Mouse (Mus musculus) retina, postnatal 7 days (tissue): ENCODE measurements around the gene Wdr59.
A peak's percentile ranks its signal among the peaks of the same experiment; 100 is the strongest.
"Not testable (repeated sequence)": the region's sequence is repeated elsewhere in the genome, so short reads cannot be mapped to it uniquely, and the experiment has no call there.

Experiments
- DNase-seq: peaks from one replicate; pipeline ENCODE4 v3.0.0-alpha.2; 2012; ENCODE audit warnings: low read depth, low spot score

Wdr59 gene

GRCm38 (mm10) chr8:111537765-111538158, 15.9 kb upstream of the Wdr59 start:
- no peak for DNase-seq

GRCm38 (mm10) chr8:111536978-111537764, 15.3 kb upstream of the Wdr59 start:
- no peak for DNase-seq

- DNase-seq: peak; percentile 71
Measured at GRCm38 (mm10) chr8:111536031-111536977, 14.4 kb upstream of the Wdr59 start, which contains the start of gene Znrf1. Gene Znrf1, plus strand, starts transcription at chr8:111536097.

GRCm38 (mm10) chr8:111535491-111535890, 13.6 kb upstream of the Wdr59 start:
- no peak for DNase-seq

GRCm38 (mm10) chr8:111533503-111533902, 11.6 kb upstream of the Wdr59 start:
- no peak for DNase-seq

- no peak for DNase-seq
Measured at GRCm38 (mm10) chr8:111531621-111532020, 9.7 kb upstream of the Wdr59 start.

GRCm38 (mm10) chr8:111531191-111531590, 9.3 kb upstream of the Wdr59 start:
- DNase-seq: no peak

GRCm38 (mm10) chr8:111528071-111528470, 6.2 kb upstream of the Wdr59 start:
- no peak for DNase-seq

- no peak for DNase-seq
Measured at GRCm38 (mm10) chr8:111527149-111527548, 5.3 kb upstream of the Wdr59 start.

- no peak for DNase-seq
Measured at GRCm38 (mm10) chr8:111526403-111527024, 4.6 kb upstream of the Wdr59 start.

GRCm38 (mm10) chr8:111517466-111517865, 4.4 kb downstream of the Wdr59 start:
- no peak for DNase-seq

GRCm38 (mm10) chr8:111516451-111517035, 5.3 kb downstream of the Wdr59 start:
- DNase-seq: peak; percentile 42

GRCm38 (mm10) chr8:111513446-111513845, 8.4 kb downstream of the Wdr59 start:
- no peak for DNase-seq

- no peak for DNase-seq
Measured at GRCm38 (mm10) chr8:111512941-111513340, 9.0 kb downstream of the Wdr59 start.

- DNase-seq: no peak
Measured at GRCm38 (mm10) chr8:111510401-111510800, 11.5 kb downstream of the Wdr59 start.

GRCm38 (mm10) chr8:111509278-111509677, 12.6 kb downstream of the Wdr59 start:
- DNase-seq: no peak

GRCm38 (mm10) chr8:111508566-111508965, 13.3 kb downstream of the Wdr59 start:
- no peak for DNase-seq

GRCm38 (mm10) chr8:111501724-111502464, 20.0 kb downstream of the Wdr59 start:
- DNase-seq: no peak

GRCm38 (mm10) chr8:111498249-111498648, 23.6 kb downstream of the Wdr59 start:
- DNase-seq: not testable (repeated sequence)

GRCm38 (mm10) chr8:111496326-111496725, 25.6 kb downstream of the Wdr59 start:
- DNase-seq: no peak

- DNase-seq: no peak
Measured at GRCm38 (mm10) chr8:111493176-111493575, 28.7 kb downstream of the Wdr59 start.
